Mouse (Mus musculus) adrenal gland, postnatal 10 days (tissue): ENCODE measurements around the gene Aldh18a1. TPM values are rescaled to one million over a fixed set of nuclear protein-coding genes. Genes with fewer than 3 reads are reported as not detected.

Source experiments
- DNase-seq: peaks from one replicate; pipeline ENCODE4 v3.0.0; 2021; ENCODE audit warnings: mixed read lengths
- total RNA-seq, 2 experiments: library from RNA; stranded (reverse); gene quantifications; 2 replicates each; pipeline ENCODE4 v1.2.3; 2021

The Aldh18a1 gene
- total RNA-seq, 2 experiments from 2014 or later = 24.7 to 24.8 TPM

- no peak for DNase-seq
Measured at GRCm38 (mm10) chr19:40528254-40528653, 60.0 kb downstream of the Aldh18a1 start.

- DNase-seq = no peak
Measured at GRCm38 (mm10) chr19:40526367-40527014, 61.8 kb downstream of the Aldh18a1 start.

- no peak for DNase-seq
Measured at GRCm38 (mm10) chr19:40523431-40524005, 64.7 kb downstream of the Aldh18a1 start.

- no peak for DNase-seq
Measured at GRCm38 (mm10) chr19:40520403-40520802, 67.9 kb downstream of the Aldh18a1 start.

GRCm38 (mm10) chr19:40518706-40519105, 69.6 kb downstream of the Aldh18a1 start:
- DNase-seq = no peak

- DNase-seq = no peak
Measured at GRCm38 (mm10) chr19:40515596-40515995, 72.7 kb downstream of the Aldh18a1 start.

GRCm38 (mm10) chr19:40514376-40514775, 73.9 kb downstream of the Aldh18a1 start:
- no peak for DNase-seq

- DNase-seq = peak; percentile 98
Measured at GRCm38 (mm10) chr19:40513632-40514078, 74.6 kb downstream of the Aldh18a1 start, which contains the start of gene Sorbs1. Gene Sorbs1 (minus strand): TSS chr19:40513779.

- DNase-seq = no peak
Measured at GRCm38 (mm10) chr19:40512500-40513421, 75.5 kb downstream of the Aldh18a1 start.

- no peak for DNase-seq
Measured at GRCm38 (mm10) chr19:40511679-40512309, 76.5 kb downstream of the Aldh18a1 start.

- DNase-seq = no peak
Measured at GRCm38 (mm10) chr19:40511100-40511439, 77.2 kb downstream of the Aldh18a1 start.

GRCm38 (mm10) chr19:40510387-40511099, 77.7 kb downstream of the Aldh18a1 start:
- no peak for DNase-seq

- DNase-seq = no peak
Measured at GRCm38 (mm10) chr19:40509274-40509673, 79.0 kb downstream of the Aldh18a1 start.

- DNase-seq = no peak
Measured at GRCm38 (mm10) chr19:40508851-40509250, 79.4 kb downstream of the Aldh18a1 start.

GRCm38 (mm10) chr19:40506965-40507364, 81.3 kb downstream of the Aldh18a1 start:
- no peak for DNase-seq

- no peak for DNase-seq
Measured at GRCm38 (mm10) chr19:40504336-40504735, 83.9 kb downstream of the Aldh18a1 start.

Other genes starting within 250 kb of the Aldh18a1 start
- gene Sorbs1, start 74.7 kb downstream of the Aldh18a1 start, total RNA-seq = 100 to 1,000 TPM; 172 to 181 TPM
- gene Tctn3, start 23.8 kb upstream of the Aldh18a1 start, total RNA-seq = 1 to 10 TPM; 5.4 to 7.1 TPM
- 10 to 100 TPM; 27.2 to 32.8 TPM for gene Entpd1, start 23.9 kb upstream of the Aldh18a1 start, total RNA-seq
- gene Cc2d2b, start 160.3 kb upstream of the Aldh18a1 start, total RNA-seq = under 1 TPM in 1 of 2 experiments, not detected in 1; 0.15 TPM
- gene Ccnj, start 242.8 kb upstream of the Aldh18a1 start, total RNA-seq = 1 to 10 TPM; 6.4 to 8.2 TPM